Mouse (Mus musculus) limb, embryonic 14.5 days (tissue): ENCODE results near the gene Gng7. TPM values are rescaled to one million over a fixed set of nuclear protein-coding genes. Genes with fewer than 3 reads are reported as not detected.

Experiments used
- ATAC-seq: fragments of 200-750 bp; cut with Nextera tagmentation; 2 replicates; pipeline ENCODE4 v1.8.0; 2017; ENCODE audit warnings: low read depth, moderate number of reproducible peaks, moderate TSS enrichment; ENCODE audit not compliant: low FRiP score
- DNase-seq: peaks from one replicate; pipeline ENCODE4 v3.0.0-alpha.2; 2015; ENCODE audit warnings: low spot score
- H3K27ac ChIP-seq: fragments of 300-500 bp; sonication (generic); replicated peaks from 2 replicates; pipeline ENCODE4 v1.5.1; 2014; ENCODE audit warnings: low read depth, mild to moderate bottlenecking, low read length, moderate library complexity, mixed read lengths
- H3K27me3 ChIP-seq: fragments of 300-500 bp; sonication (generic); 2 replicates; pipeline ENCODE4 v1.6.1; 2014; ENCODE audit warnings: low read length, mixed read lengths; ENCODE audit not compliant: control insufficient read depth, insufficient read depth
- H3K36me3 ChIP-seq: fragments of 300-500 bp; sonication (generic); 2 replicates; pipeline ENCODE4 v1.6.1; 2014; ENCODE audit warnings: mild to moderate bottlenecking, low read length, moderate library complexity, mixed read lengths; ENCODE audit not compliant: control insufficient read depth, insufficient read depth
- H3K4me1 ChIP-seq: fragments of 300-500 bp; sonication (generic); 2 replicates; pipeline ENCODE4 v1.6.1; 2014; ENCODE audit warnings: antibody characterized with exemption, low read length, mixed read lengths; ENCODE audit not compliant: control insufficient read depth, insufficient read depth
- H3K4me2 ChIP-seq: fragments of 300-500 bp; sonication (generic); replicated peaks from 2 replicates; pipeline ENCODE4 v1.6.1; 2014; ENCODE audit warnings: low read depth, mild to moderate bottlenecking, low read length, moderate library complexity; ENCODE audit not compliant: severe bottlenecking
- H3K4me3 ChIP-seq: fragments of 300-500 bp; sonication (generic); replicated peaks from 2 replicates; pipeline ENCODE4 v1.5.1; 2014; ENCODE audit warnings: low read length
- H3K9ac ChIP-seq: fragments of 300-500 bp; sonication (generic); 2 replicates; pipeline ENCODE4 v1.6.1; 2014; ENCODE audit warnings: mild to moderate bottlenecking, low read depth, low read length, moderate library complexity; ENCODE audit not compliant: severe bottlenecking
- H3K9me3 ChIP-seq: fragments of 300-500 bp; sonication (generic); 2 replicates; pipeline ENCODE4 v1.6.1; 2016; ENCODE audit warnings: low read length; ENCODE audit not compliant: control insufficient read depth
- POLR2A ChIP-seq: fragments of 200-500 bp; IDR thresholded peaks from 2 replicates; pipeline ENCODE4 v1.8.0; 2012; ENCODE audit warnings: inconsistent platforms, mild to moderate bottlenecking, moderate library complexity, borderline replicate concordance; ENCODE audit not compliant: insufficient read depth, insufficient read length; ENCODE audit errors: extremely low read depth
- WGBS: fragments of 180-500 bp; shearing (Covaris S2); extraction: QIAGEN DNeasy Blood & Tissue Kit; methylation state at CpG from one replicate; pipeline ENCODE4 v1.1.7; 2014; 5-methylcytosine and 5-hydroxymethylcytosine counted together
- polyA plus RNA-seq, 2 experiments: library from polyadenylated mRNA; depleted of rRNA in 1 of 2; stranded (reverse) in 1 of 2; unstranded in 1 of 2; fragments of >200 nt; fragmentation: Nextera tagmentation in 1 of 2; extraction: Ambion mirVana in 1 of 2; gene quantifications; 2 replicates each; pipeline versions ENCODE4 v1.2.1 to v1.2.3; 2012 to 2014

Gene Gng7
- polyA plus RNA-seq, 2 experiments, result 6.5 to 7.9 TPM

DNA sequence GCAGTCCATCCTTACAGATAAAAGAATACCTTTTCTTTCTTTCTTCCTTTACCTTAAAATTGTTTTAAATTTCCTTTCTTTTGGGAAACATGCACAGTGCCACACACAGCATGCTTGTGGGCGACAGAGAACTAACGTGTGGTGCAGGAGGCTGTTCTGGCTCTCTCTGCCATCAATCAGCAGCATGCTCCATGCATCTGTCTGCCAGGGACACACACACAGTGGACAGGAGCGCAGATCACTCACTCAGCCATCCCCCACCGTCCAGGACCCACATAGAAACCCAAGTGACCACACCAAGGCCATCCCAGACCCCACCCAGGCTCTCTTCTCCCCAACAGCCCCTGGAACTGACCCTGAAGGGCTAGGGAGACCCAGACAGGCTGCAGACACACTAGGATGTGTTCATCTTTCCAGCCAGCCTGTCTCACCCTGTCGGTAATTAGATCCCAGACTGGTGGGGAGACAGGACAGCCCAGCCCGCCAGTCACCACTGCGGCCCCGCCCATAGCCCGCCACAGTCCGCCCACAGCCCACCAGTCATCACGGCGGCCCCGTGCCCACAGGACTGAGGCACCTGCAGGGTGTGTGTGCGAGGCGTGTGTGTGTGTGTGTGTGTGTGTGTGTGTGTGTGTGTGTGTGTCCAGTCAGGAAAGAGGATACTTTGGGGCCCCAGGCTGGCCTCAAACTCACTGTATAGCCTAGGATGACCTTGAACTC lies 75.8 kb downstream of the Gng7 start:
- Histone ChIP-seq H3K36me3 (no peaks in the 10 kb centered on the region), H3K4me1 (peaks cover 64% of the 10 kb centered on the region), H3K27ac (peak overlapping the region; percentile 68), H3K9ac (no peak overlapping the region), H3K4me3 (peak overlapping the region; percentile 37), H3K9me3 (no peaks in the 10 kb centered on the region), H3K27me3 (no peaks in the 10 kb centered on the region), H3K4me2 (peak overlapping the region; percentile 77)
- DNase-seq (peak; percentile 41), ATAC-seq (peak; percentile 47; the same call in 1 of the 2 replicates)
- 8% methylated on average over 15 of the region's 15 CpGs for WGBS
- no peak for TF ChIP-seq POLR2A

GRCm38 (mm10) chr10:80937646-80938045 lies 77.1 kb downstream of the Gng7 start:
- no peak for TF ChIP-seq POLR2A
- Histone ChIP-seq H3K27ac (peak overlapping the region; percentile 83; the same call in 1 of the 2 replicates), H3K36me3 (no peaks in the 10 kb centered on the region), H3K9me3 (no peaks in the 10 kb centered on the region), H3K4me2 (peak overlapping the region; percentile 24), H3K4me1 (peaks cover 78% of the 10 kb centered on the region), H3K27me3 (no peaks in the 10 kb centered on the region), H3K4me3 (no peak overlapping the region), H3K9ac (no peak overlapping the region)
- DNase-seq (peak; percentile 62), ATAC-seq (no peak)
- 21% methylated on average over 8 of the region's 8 CpGs for WGBS

- Histone ChIP-seq H3K4me2 (peak overlapping the region; percentile 66), H3K27ac (peak overlapping the region; percentile 83; the same call in 1 of the 2 replicates), H3K9ac (peak overlapping the region; percentile 40), H3K27me3 (peaks cover 5% of the 10 kb centered on the region; the same call in 1 of the 2 replicates), H3K9me3 (no peaks in the 10 kb centered on the region), H3K4me3 (peak overlapping the region; percentile 36), H3K4me1 (peaks cover 86% of the 10 kb centered on the region), H3K36me3 (no peaks in the 10 kb centered on the region)
- no peak for ATAC-seq
- no peak for DNase-seq
- no peak for TF ChIP-seq POLR2A
- 18% methylated on average over 6 of the region's 6 CpGs for WGBS
Observed at GRCm38 (mm10) chr10:80936810-80937164, 78.0 kb downstream of the Gng7 start.

- no peaks in the 10 kb centered on the region for H3K9me3 ChIP-seq
- peaks cover 10% of the 10 kb centered on the region; the same call in 1 of the 2 replicates for H3K27me3 ChIP-seq
- peak overlapping the region; percentile 83 for H3K27ac ChIP-seq
- peak overlapping the region; percentile 40 for H3K9ac ChIP-seq
- H3K4me2 ChIP-seq, result peak overlapping the region; percentile 66
- no peaks in the 10 kb centered on the region for H3K36me3 ChIP-seq
- peaks cover 91% of the 10 kb centered on the region for H3K4me1 ChIP-seq
- peak; percentile 49; the same call in 1 of the 2 replicates for TF ChIP-seq POLR2A
- ATAC-seq (peak; percentile 71), DNase-seq (peak; percentile 83)
- WGBS, result 4% methylated on average over 32 of the region's 37 CpGs
- peak overlapping the region; percentile 36 for H3K4me3 ChIP-seq
Observed at GRCm38 (mm10) chr10:80936135-80936809, 78.5 kb downstream of the Gng7 start.

- Histone ChIP-seq H3K9ac (peak overlapping the region; percentile 40; the same call in 1 of the 2 replicates), H3K9me3 (no peaks in the 10 kb centered on the region), H3K27ac (peak overlapping the region; percentile 83), H3K4me1 (peaks cover 93% of the 10 kb centered on the region), H3K36me3 (no peaks in the 10 kb centered on the region), H3K4me3 (peak overlapping the region; percentile 36), H3K4me2 (peak overlapping the region; percentile 66), H3K27me3 (peaks cover 15% of the 10 kb centered on the region; the same call in 1 of the 2 replicates)
- TF ChIP-seq POLR2A, result no peak
- DNase-seq (peak; percentile 44), ATAC-seq (no peak; the same call in 1 of the 2 replicates)
- 3% methylated on average over 17 of the region's 17 CpGs for WGBS
Observed at GRCm38 (mm10) chr10:80935698-80936097, 79.0 kb downstream of the Gng7 start.
